Mouse (Mus musculus) heart, postnatal 10 days (tissue): Measurements from ENCODE around the gene Tfap4. TPM values are rescaled to one million over a fixed set of nuclear protein-coding genes. Genes with fewer than 3 reads are reported as not detected.
A peak's percentile ranks its signal among the peaks of the same experiment; 100 is the strongest.

Experiments used
- DNase-seq, 2 experiments: peaks; one replicate each; pipeline ENCODE4 v3.0.0; 2021
- intact Hi-C: fragments of 180-260 bp; cut with DNase I; formaldehyde crosslinking; loops from one replicate; pipeline ENCODE4 v1.15.1; 2025
- total RNA-seq, 2 experiments: library from RNA; stranded (reverse); gene quantifications; 2 replicates each; pipeline ENCODE4 v1.2.3; 2021

The Tfap4 gene
- total RNA-seq: 1 to 10 TPM; 4.1 to 4.3 TPM

- peak; percentile 93 to 94 for DNase-seq
- intact Hi-C loops: no loop called here
Measured at GRCm38 (mm10) chr16:4559715-4560144, at the start of gene Tfap4. Gene Tfap4 (minus strand): TSS chr16:4559854.

GRCm38 (mm10) chr16:4608532-4609059 is 48.9 kb upstream of the Tfap4 start:
- intact Hi-C loops: loop anchor here (1.0 to 5.0 kb wide), 3 partner anchors 40 to 291 kb away; no protein-coding TSS in a partner anchor

GRCm38 (mm10) chr16:4607818-4608531 is 48.3 kb upstream of the Tfap4 start:
- peak; percentile 87 to 90 for DNase-seq
- intact Hi-C loops: loop anchor here (1.0 to 5.0 kb wide), 5 partner anchors 15 to 291 kb away; no protein-coding TSS in a partner anchor

More at GRCm38 (mm10) chr16:4608532-4609059, 48.9 kb upstream of the Tfap4 start:
- no peak for DNase-seq

GRCm38 (mm10) chr16:4606431-4607084 is 46.9 kb upstream of the Tfap4 start:
- intact Hi-C loops: loop anchor here (1.0 to 5.0 kb wide), 3 partner anchors 13 to 289 kb away; no protein-coding TSS in a partner anchor
- peak; percentile 77 to 80 for DNase-seq

- intact Hi-C loops: loop anchor here (5.0 kb wide), 1 partner anchor 288 kb away; no protein-coding TSS in a partner anchor
- DNase-seq: no peak
Measured at GRCm38 (mm10) chr16:4605514-4606131, 46.0 kb upstream of the Tfap4 start.

GRCm38 (mm10) chr16:4604293-4604837 is 44.7 kb upstream of the Tfap4 start:
- no peak for DNase-seq
- intact Hi-C loops: loop anchor here (5.0 kb wide), 1 partner anchor 297 kb away; no protein-coding TSS in a partner anchor

GRCm38 (mm10) chr16:4603453-4603837 is 43.8 kb upstream of the Tfap4 start:
- DNase-seq: no peak
- intact Hi-C loops: loop anchor here (5.0 kb wide), 1 partner anchor 296 kb away; no protein-coding TSS in a partner anchor

- DNase-seq: peak in 1 of 2 experiments; percentile 49
- intact Hi-C loops: loop anchor here (5.0 kb wide), 1 partner anchor 296 kb away; no protein-coding TSS in a partner anchor
Measured at GRCm38 (mm10) chr16:4602766-4603452, 43.3 kb upstream of the Tfap4 start.

GRCm38 (mm10) chr16:4602189-4602588 is 42.5 kb upstream of the Tfap4 start:
- intact Hi-C loops: loop anchor here (5.0 kb wide), 1 partner anchor 295 kb away; no protein-coding TSS in a partner anchor
- no peak for DNase-seq

GRCm38 (mm10) chr16:4600701-4601310 is 41.2 kb upstream of the Tfap4 start:
- peak in 1 of 2 experiments; percentile 13 for DNase-seq
- intact Hi-C loops: loop anchor here (5.0 kb wide), 1 partner anchor 294 kb away; no protein-coding TSS in a partner anchor

- no peak for DNase-seq
- intact Hi-C loops: loop anchor here (5.0 kb wide), 1 partner anchor 292 kb away; no protein-coding TSS in a partner anchor
Measured at GRCm38 (mm10) chr16:4599616-4600015, 40.0 kb upstream of the Tfap4 start.

GRCm38 (mm10) chr16:4598891-4599543 is 39.4 kb upstream of the Tfap4 start:
- DNase-seq: peak in 1 of 2 experiments; percentile 8
- intact Hi-C loops: no loop called here

- intact Hi-C loops: no loop called here
- peak in 1 of 2 experiments; percentile 2 for DNase-seq
Measured at GRCm38 (mm10) chr16:4598041-4598440, 38.4 kb upstream of the Tfap4 start.

- DNase-seq: peak in 1 of 2 experiments; percentile 59
- intact Hi-C loops: no loop called here
Measured at GRCm38 (mm10) chr16:4597296-4597695, 37.6 kb upstream of the Tfap4 start.

GRCm38 (mm10) chr16:4596836-4597235 is 37.2 kb upstream of the Tfap4 start:
- DNase-seq: peak in 1 of 2 experiments; percentile 9
- intact Hi-C loops: no loop called here

- DNase-seq: peak in 1 of 2 experiments; percentile 34
- intact Hi-C loops: no loop called here
Measured at GRCm38 (mm10) chr16:4596141-4596728, 36.6 kb upstream of the Tfap4 start.

- DNase-seq: peak; percentile 63 to 67
Measured at GRCm38 (mm10) chr16:4595527-4595963, 35.9 kb upstream of the Tfap4 start.

More at GRCm38 (mm10) chr16:4595527-4595963, 35.9 kb upstream of the Tfap4 start:
- intact Hi-C loops: no loop called here
